Mouse (Mus musculus): ENCODE data around the gene Vav2.

DNA sequence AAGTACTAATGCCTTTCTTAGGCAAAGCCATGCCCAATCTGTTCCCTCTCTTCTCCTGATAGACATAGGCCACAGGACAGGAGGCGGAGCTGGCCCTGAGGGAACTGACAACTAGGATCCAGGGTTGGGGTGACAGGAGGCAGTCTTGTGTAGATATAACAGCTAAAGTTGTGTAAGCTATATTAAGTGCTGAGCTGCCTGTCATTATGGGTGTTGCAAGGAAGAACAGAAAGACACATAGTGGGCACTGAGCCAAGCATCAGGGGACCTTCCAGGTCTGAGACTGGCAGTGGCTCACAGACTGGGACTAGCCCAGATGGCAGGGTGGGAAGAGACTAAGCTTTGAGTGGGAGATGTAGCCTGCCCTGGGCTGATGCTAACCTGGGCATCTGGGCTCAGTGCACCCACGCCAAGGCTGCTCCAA lies 208.7 kb downstream of the Vav2 start:
- TF ChIP-seq POLR2A (IDR thresholded peaks at IDR 0.05; ENCODE audit: insufficient read depth, low read depth, low read length) (no peak), CTCF (IDR thresholded peaks at IDR 0.05; ENCODE audit: insufficient read depth, low read depth, low read length) (no peak)
